Mouse (Mus musculus) neural tube, embryonic 15.5 days (tissue): ENCODE measurements around the gene Cxcr2. TPM values are rescaled to one million over a fixed set of nuclear protein-coding genes. Genes with fewer than 3 reads are reported as not detected.
"Not testable (repeated sequence)": the region's sequence is repeated elsewhere in the genome, so short reads cannot be mapped to it uniquely, and the experiment has no call there.

ENCODE experiments used
- ATAC-seq: fragments of 200-750 bp; cut with Nextera tagmentation; 2 replicates; pipeline ENCODE4 v1.8.0; 2017; ENCODE audit warnings: mild to moderate bottlenecking, moderate TSS enrichment, moderate library complexity; ENCODE audit not compliant: low FRiP score
- H3K27ac ChIP-seq: fragments of 300-500 bp; sonication (generic); replicated peaks from 2 replicates; pipeline ENCODE4 v1.5.1; 2015; ENCODE audit warnings: mild to moderate bottlenecking, inconsistent platforms
- H3K27me3 ChIP-seq: fragments of 300-500 bp; sonication (generic); replicated peaks from 2 replicates; pipeline ENCODE4 v1.6.1; 2015; ENCODE audit warnings: inconsistent platforms
- H3K36me3 ChIP-seq: fragments of 300-500 bp; sonication (generic); 2 replicates; pipeline ENCODE4 v1.6.1; 2015; ENCODE audit warnings: inconsistent platforms
- H3K4me1 ChIP-seq: fragments of 300-500 bp; sonication (generic); 2 replicates; pipeline ENCODE4 v1.6.1; 2015; ENCODE audit warnings: inconsistent platforms
- H3K4me2 ChIP-seq: fragments of 300-500 bp; sonication (generic); 2 replicates; pipeline ENCODE4 v1.6.1; 2015; ENCODE audit warnings: inconsistent platforms, mild to moderate bottlenecking, moderate library complexity
- H3K4me3 ChIP-seq: fragments of 300-500 bp; sonication (generic); replicated peaks from 2 replicates; pipeline ENCODE4 v1.5.1; 2015; ENCODE audit warnings: mild to moderate bottlenecking, inconsistent platforms
- H3K9ac ChIP-seq: fragments of 300-500 bp; sonication (generic); replicated peaks from 2 replicates; pipeline ENCODE4 v1.6.1; 2015; ENCODE audit warnings: mild to moderate bottlenecking, inconsistent platforms
- H3K9me3 ChIP-seq: fragments of 300-500 bp; sonication (generic); replicated peaks from 2 replicates; pipeline ENCODE4 v1.6.1; 2016; ENCODE audit warnings: inconsistent platforms
- WGBS: fragments of 180-500 bp; shearing (Covaris S2); methylation state at CpG from one replicate; pipeline ENCODE4 v1.1.7; 2015; ENCODE audit warnings: mixed read lengths; 5-methylcytosine and 5-hydroxymethylcytosine counted together
- polyA plus RNA-seq: library from polyadenylated mRNA; unstranded; fragments of >200 nt; fragmentation: Nextera tagmentation; extraction: Ambion mirVana; gene quantifications from 2 replicates; pipeline ENCODE4 v1.2.1, GENCODE M21; 2015

Gene Cxcr2
- polyA plus RNA-seq, 1 experiment from 2014 or later = 0.05 TPM

GRCm38 (mm10) chr1:74149106-74149885, 4.5 kb upstream of the Cxcr2 start:
- H3K27me3 ChIP-seq = no peaks in the 10 kb centered on the region
- no peak overlapping the region for H3K4me2 ChIP-seq
- H3K4me1 ChIP-seq = no peaks in the 10 kb centered on the region
- ATAC-seq = no peak
- no peak overlapping the region for H3K4me3 ChIP-seq
- WGBS = 90% methylated on average over 6 of the region's 6 CpGs
- H3K27ac ChIP-seq = no peak overlapping the region
- no peaks in the 10 kb centered on the region for H3K36me3 ChIP-seq
- no peaks in the 10 kb centered on the region for H3K9me3 ChIP-seq
- no peak overlapping the region for H3K9ac ChIP-seq

- no peaks in the 10 kb centered on the region for H3K4me1 ChIP-seq
- H3K27me3 ChIP-seq = no peaks in the 10 kb centered on the region
- ATAC-seq = no peak
- H3K4me3 ChIP-seq = no peak overlapping the region
- no peak overlapping the region for H3K4me2 ChIP-seq
- no peaks in the 10 kb centered on the region for H3K36me3 ChIP-seq
- no peak overlapping the region for H3K9ac ChIP-seq
- no peak overlapping the region for H3K27ac ChIP-seq
- no peaks in the 10 kb centered on the region for H3K9me3 ChIP-seq
- WGBS = 79% methylated on average over 3 of the region's 3 CpGs
Observed at GRCm38 (mm10) chr1:74150101-74150500, 3.7 kb upstream of the Cxcr2 start.

- Histone ChIP-seq H3K27me3 (no peaks in the 10 kb centered on the region), H3K4me1 (no peaks in the 10 kb centered on the region), H3K9me3 (no peaks in the 10 kb centered on the region), H3K4me3 (no peak overlapping the region), H3K4me2 (no peak overlapping the region), H3K9ac (no peak overlapping the region), H3K36me3 (no peaks in the 10 kb centered on the region), H3K27ac (no peak overlapping the region)
- ATAC-seq = no peak
- 89% methylated on average over 3 of the region's 3 CpGs for WGBS
Observed at GRCm38 (mm10) chr1:74151091-74151490, 2.7 kb upstream of the Cxcr2 start.

GRCm38 (mm10) chr1:74155435-74156012, 1.7 kb downstream of the Cxcr2 start:
- Histone ChIP-seq H3K4me3 (no peak overlapping the region), H3K4me2 (no peak overlapping the region), H3K4me1 (no peaks in the 10 kb centered on the region), H3K27ac (no peak overlapping the region), H3K9me3 (no peaks in the 10 kb centered on the region), H3K27me3 (no peaks in the 10 kb centered on the region), H3K36me3 (no peaks in the 10 kb centered on the region), H3K9ac (no peak overlapping the region)
- 93% methylated on average over 6 of the region's 6 CpGs for WGBS
- ATAC-seq = no peak

- H3K9ac ChIP-seq = no peak overlapping the region
- no peak for ATAC-seq
- no peak overlapping the region for H3K4me3 ChIP-seq
- no peak overlapping the region for H3K4me2 ChIP-seq
- no peaks in the 10 kb centered on the region for H3K27me3 ChIP-seq
- H3K9me3 ChIP-seq = no peaks in the 10 kb centered on the region
- no peak overlapping the region for H3K27ac ChIP-seq
- H3K36me3 ChIP-seq = no peaks in the 10 kb centered on the region
- no peaks in the 10 kb centered on the region for H3K4me1 ChIP-seq
- WGBS = 61% methylated on average over 14 of the region's 14 CpGs
Observed at GRCm38 (mm10) chr1:74156381-74156910, 2.7 kb downstream of the Cxcr2 start.

GRCm38 (mm10) chr1:74159613-74160012, 5.8 kb downstream of the Cxcr2 start:
- H3K4me2 ChIP-seq, ATAC-seq, H3K36me3 ChIP-seq, H3K27ac ChIP-seq, H3K4me3 ChIP-seq, H3K9ac ChIP-seq, H3K4me1 ChIP-seq, H3K27me3 ChIP-seq, H3K9me3 ChIP-seq: not testable (repeated sequence)
- WGBS = 81% methylated on average over 5 of the region's 5 CpGs

- H3K36me3 ChIP-seq = no peaks in the 10 kb centered on the region
- H3K27me3 ChIP-seq = no peaks in the 10 kb centered on the region
- H3K9me3 ChIP-seq = no peaks in the 10 kb centered on the region
- ATAC-seq = no peak
- H3K27ac ChIP-seq = no peak overlapping the region
- H3K9ac ChIP-seq = no peak overlapping the region
- H3K4me3 ChIP-seq = no peak overlapping the region
- H3K4me1 ChIP-seq = no peaks in the 10 kb centered on the region
- no peak overlapping the region for H3K4me2 ChIP-seq
- 78% methylated on average over 2 of the region's 2 CpGs for WGBS
Observed at GRCm38 (mm10) chr1:74160036-74160435, 6.2 kb downstream of the Cxcr2 start.

GRCm38 (mm10) chr1:74167136-74167535, 13.3 kb downstream of the Cxcr2 start:
- ATAC-seq = no peak
- H3K9ac ChIP-seq = no peak overlapping the region
- WGBS = 82% methylated on average over 5 of the region's 5 CpGs
- no peaks in the 10 kb centered on the region for H3K27me3 ChIP-seq
- H3K9me3 ChIP-seq = no peaks in the 10 kb centered on the region
- no peaks in the 10 kb centered on the region for H3K36me3 ChIP-seq
- no peak overlapping the region for H3K27ac ChIP-seq
- no peaks in the 10 kb centered on the region for H3K4me1 ChIP-seq
- H3K4me2 ChIP-seq = no peak overlapping the region
- H3K4me3 ChIP-seq = no peak overlapping the region

- WGBS = 83% methylated on average over 3 of the region's 3 CpGs
Observed at GRCm38 (mm10) chr1:74169721-74170120, 15.9 kb downstream of the Cxcr2 start.

GRCm38 (mm10) chr1:74172722-74173121, 18.9 kb downstream of the Cxcr2 start:
- Histone ChIP-seq H3K4me1 (no peaks in the 10 kb centered on the region), H3K27me3 (no peaks in the 10 kb centered on the region), H3K36me3 (no peaks in the 10 kb centered on the region), H3K4me2 (no peak overlapping the region), H3K27ac (no peak overlapping the region), H3K4me3 (no peak overlapping the region), H3K9ac (no peak overlapping the region), H3K9me3 (no peaks in the 10 kb centered on the region)
- WGBS = 93% methylated on average over 3 of the region's 3 CpGs
- no peak for ATAC-seq

More at GRCm38 (mm10) chr1:74169721-74170120, 15.9 kb downstream of the Cxcr2 start:
- Histone ChIP-seq H3K27me3 (no peaks in the 10 kb centered on the region), H3K27ac (no peak overlapping the region), H3K9me3 (no peaks in the 10 kb centered on the region), H3K4me1 (no peaks in the 10 kb centered on the region), H3K36me3 (no peaks in the 10 kb centered on the region), H3K4me2 (no peak overlapping the region), H3K9ac (no peak overlapping the region), H3K4me3 (no peak overlapping the region)
- no peak for ATAC-seq

- 90% methylated on average over 4 of the region's 4 CpGs for WGBS
- ATAC-seq = no peak
- Histone ChIP-seq H3K27ac (no peak overlapping the region), H3K4me1 (no peaks in the 10 kb centered on the region), H3K4me3 (no peak overlapping the region), H3K9ac (no peak overlapping the region), H3K9me3 (no peaks in the 10 kb centered on the region), H3K27me3 (no peaks in the 10 kb centered on the region), H3K4me2 (no peak overlapping the region), H3K36me3 (no peaks in the 10 kb centered on the region)
Observed at GRCm38 (mm10) chr1:74175731-74176130, 21.9 kb downstream of the Cxcr2 start.

GRCm38 (mm10) chr1:74178618-74179017, 24.8 kb downstream of the Cxcr2 start:
- Histone ChIP-seq H3K9ac (no peak overlapping the region), H3K27ac (no peak overlapping the region), H3K4me3 (no peak overlapping the region), H3K4me2 (no peak overlapping the region), H3K36me3 (no peaks in the 10 kb centered on the region), H3K4me1 (no peaks in the 10 kb centered on the region), H3K9me3 (no peaks in the 10 kb centered on the region), H3K27me3 (no peaks in the 10 kb centered on the region)
- ATAC-seq = no peak
- 90% methylated on average over 3 of the region's 3 CpGs for WGBS
